Mouse (Mus musculus) CD4-positive, CD25-positive, alpha-beta regulatory T cell, adult 4 months (primary cell): ENCODE data around the gene Cptp. TPM values are rescaled to one million over a fixed set of nuclear protein-coding genes. Genes with fewer than 3 reads are reported as not detected.

Source experiments
- ATAC-seq: one replicate; pipeline ENCODE4 v1.8.0; 2017
- polyA plus RNA-seq, 2 experiments: library from polyadenylated mRNA; unstranded; fragments of 100-300 nt; shearing (Covaris generic); gene quantifications; one replicate each; pipeline ENCODE4 v1.2.1; 2017

The Cptp gene
- polyA plus RNA-seq, 2 experiments from 2014 or later: 17.0 to 20.1 TPM

- ATAC-seq: no peak
Measured at GRCm38 (mm10) chr4:155887674-155888073, 18.4 kb upstream of the Cptp start.

GRCm38 (mm10) chr4:155886330-155886729 lies 17.1 kb upstream of the Cptp start:
- no peak for ATAC-seq

GRCm38 (mm10) chr4:155883587-155883986 lies 14.3 kb upstream of the Cptp start:
- no peak for ATAC-seq

GRCm38 (mm10) chr4:155871404-155871803 lies 2.2 kb upstream of the Cptp start:
- ATAC-seq: no peak

GRCm38 (mm10) chr4:155868614-155869298 lies 484 bp downstream of the Cptp start:
- peak; percentile 25 for ATAC-seq

GRCm38 (mm10) chr4:155863001-155863400 lies 6.2 kb downstream of the Cptp start, which contains the start of gene Tas1r3:
Tas1r3 (minus strand) TSS chr4:155863362.
- no peak for ATAC-seq

- ATAC-seq: no peak
Measured at GRCm38 (mm10) chr4:155861787-155862186, 7.5 kb downstream of the Cptp start.

GRCm38 (mm10) chr4:155859318-155859717 lies 9.9 kb downstream of the Cptp start:
- no peak for ATAC-seq

GRCm38 (mm10) chr4:155856881-155857280 lies 12.4 kb downstream of the Cptp start:
- ATAC-seq: no peak

- ATAC-seq: no peak
Measured at GRCm38 (mm10) chr4:155856071-155856470, 13.2 kb downstream of the Cptp start.

- no peak for ATAC-seq
Measured at GRCm38 (mm10) chr4:155854991-155855390, 14.2 kb downstream of the Cptp start.

- ATAC-seq: no peak
Measured at GRCm38 (mm10) chr4:155853421-155853820, 15.8 kb downstream of the Cptp start.

- no peak for ATAC-seq
Measured at GRCm38 (mm10) chr4:155851951-155852411, 17.3 kb downstream of the Cptp start.

GRCm38 (mm10) chr4:155851368-155851767 lies 17.9 kb downstream of the Cptp start:
- no peak for ATAC-seq

GRCm38 (mm10) chr4:155849792-155850451 lies 19.3 kb downstream of the Cptp start:
- ATAC-seq: no peak

- no peak for ATAC-seq
Measured at GRCm38 (mm10) chr4:155849391-155849790, 19.8 kb downstream of the Cptp start.

- no peak for ATAC-seq
Measured at GRCm38 (mm10) chr4:155848434-155849095, 20.7 kb downstream of the Cptp start.

GRCm38 (mm10) chr4:155847591-155848352 lies 21.5 kb downstream of the Cptp start:
- peak; percentile 41 for ATAC-seq

GRCm38 (mm10) chr4:155846871-155847578 lies 22.2 kb downstream of the Cptp start, which contains the start of gene Dvl1:
Dvl1 (plus strand) TSS chr4:155847402.
- ATAC-seq: peak; percentile 86

GRCm38 (mm10) chr4:155843231-155843630 lies 26.0 kb downstream of the Cptp start:
- no peak for ATAC-seq

GRCm38 (mm10) chr4:155841651-155842270 lies 27.5 kb downstream of the Cptp start:
- no peak for ATAC-seq
